Mouse (Mus musculus) hindbrain, embryonic 13.5 days (tissue): ENCODE measurements around the gene Atp5d. TPM values are rescaled to one million over a fixed set of nuclear protein-coding genes. Genes with fewer than 3 reads are reported as not detected.

Source experiments
- ATAC-seq: fragments of 200-750 bp; cut with Nextera tagmentation; 2 replicates; pipeline ENCODE4 v1.8.0; 2017; ENCODE audit warnings: moderate TSS enrichment; ENCODE audit not compliant: low FRiP score
- H3K27ac ChIP-seq: fragments of 300-500 bp; sonication (generic); 2 replicates; pipeline ENCODE4 v1.5.1; 2015; ENCODE audit warnings: inconsistent platforms, mild to moderate bottlenecking, moderate library complexity
- H3K27me3 ChIP-seq: fragments of 300-500 bp; sonication (generic); 2 replicates; pipeline ENCODE4 v1.6.1; 2015; ENCODE audit warnings: mild to moderate bottlenecking, inconsistent platforms
- H3K36me3 ChIP-seq: fragments of 300-500 bp; sonication (generic); 2 replicates; pipeline ENCODE4 v1.6.1; 2015; ENCODE audit warnings: mild to moderate bottlenecking, inconsistent platforms
- H3K4me1 ChIP-seq: fragments of 300-500 bp; sonication (generic); replicated peaks from 2 replicates; pipeline ENCODE4 v1.6.1; 2015; ENCODE audit warnings: inconsistent platforms
- H3K4me2 ChIP-seq: fragments of 300-500 bp; sonication (generic); 2 replicates; pipeline ENCODE4 v1.6.1; 2015; ENCODE audit warnings: inconsistent platforms, mild to moderate bottlenecking, moderate library complexity
- H3K4me3 ChIP-seq: fragments of 300-500 bp; sonication (generic); 2 replicates; pipeline ENCODE4 v1.5.1; 2015; ENCODE audit warnings: mild to moderate bottlenecking, inconsistent platforms
- H3K9ac ChIP-seq: fragments of 300-500 bp; sonication (generic); 2 replicates; pipeline ENCODE4 v1.6.1; 2015; ENCODE audit warnings: mild to moderate bottlenecking, inconsistent platforms
- H3K9me3 ChIP-seq: fragments of 300-500 bp; sonication (generic); 2 replicates; pipeline ENCODE4 v1.6.1; 2016; ENCODE audit warnings: inconsistent platforms
- WGBS: fragments of 180-500 bp; shearing (Covaris S2); methylation state at CpG from one replicate; pipeline ENCODE4 v1.1.7; 2015; 5-methylcytosine and 5-hydroxymethylcytosine counted together
- polyA plus RNA-seq: library from polyadenylated mRNA; unstranded; fragments of >200 nt; fragmentation: Nextera tagmentation; extraction: Ambion mirVana; gene quantifications from 2 replicates; pipeline ENCODE4 v1.2.1, GENCODE M21; 2015

Atp5d gene
- polyA plus RNA-seq, 1 experiment from 2014 or later: 449 TPM

DNA sequence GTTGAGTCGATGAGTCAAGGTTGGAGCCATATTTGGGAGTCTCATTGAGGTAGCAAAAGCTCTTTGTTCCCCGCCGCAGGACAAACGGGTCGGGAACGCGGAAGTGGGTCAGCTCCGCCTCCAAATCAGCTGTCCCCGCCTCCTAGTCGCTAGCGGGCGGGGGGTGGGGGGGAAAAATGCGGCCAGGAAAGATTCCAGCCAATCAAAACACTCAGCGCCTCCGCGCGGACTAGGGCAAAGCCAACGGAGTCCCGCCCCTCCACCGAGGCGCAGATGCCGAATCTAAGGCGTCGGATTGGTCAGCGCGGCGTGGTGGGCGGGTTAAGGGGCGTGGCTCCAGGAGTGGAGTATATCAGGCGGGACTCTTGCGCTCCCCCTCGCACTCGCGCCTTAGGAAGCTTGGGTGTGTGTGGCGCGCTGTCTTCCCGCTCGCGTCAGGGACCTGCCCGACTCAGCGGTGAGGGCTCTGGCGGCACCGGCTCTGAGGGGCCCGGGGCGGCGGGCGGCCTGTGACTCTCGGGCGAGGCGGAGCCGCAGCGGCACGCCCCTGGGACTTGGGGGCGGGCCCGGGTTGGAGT is 29.1 kb downstream of the Atp5d start:
- no peaks in the 10 kb centered on the region for H3K9me3 ChIP-seq
- peak overlapping the region; percentile 100 for H3K27ac ChIP-seq
- H3K4me1 ChIP-seq: peaks cover 73% of the 10 kb centered on the region
- peak overlapping the region; percentile 100 for H3K9ac ChIP-seq
- peak; percentile 90 for ATAC-seq
- peak overlapping the region; percentile 91 for H3K4me3 ChIP-seq
- H3K4me2 ChIP-seq: peak overlapping the region; percentile 74
- 0 out of 2 replicates have a peak, but pooled peaks cover 5% of the 10 kb centered on the region for H3K27me3 ChIP-seq
- WGBS: under 1% methylated on average over 55 of the region's 55 CpGs
- peaks cover 28% of the 10 kb centered on the region for H3K36me3 ChIP-seq

- Histone ChIP-seq H3K36me3 (peaks cover 28% of the 10 kb centered on the region), H3K27me3 (0 out of 2 replicates have a peak, but pooled peaks cover under 1% of the 10 kb centered on the region), H3K4me1 (peaks cover 77% of the 10 kb centered on the region), H3K9ac (peak overlapping the region; percentile 100), H3K4me3 (peak overlapping the region; percentile 91), H3K4me2 (peak overlapping the region; percentile 74), H3K27ac (peak overlapping the region; percentile 100), H3K9me3 (no peaks in the 10 kb centered on the region)
- WGBS: under 1% methylated on average over 42 of the region's 48 CpGs
- ATAC-seq: peak; percentile 38
Observed at GRCm38 (mm10) chr10:80168038-80168661, 29.7 kb downstream of the Atp5d start.

DNA sequence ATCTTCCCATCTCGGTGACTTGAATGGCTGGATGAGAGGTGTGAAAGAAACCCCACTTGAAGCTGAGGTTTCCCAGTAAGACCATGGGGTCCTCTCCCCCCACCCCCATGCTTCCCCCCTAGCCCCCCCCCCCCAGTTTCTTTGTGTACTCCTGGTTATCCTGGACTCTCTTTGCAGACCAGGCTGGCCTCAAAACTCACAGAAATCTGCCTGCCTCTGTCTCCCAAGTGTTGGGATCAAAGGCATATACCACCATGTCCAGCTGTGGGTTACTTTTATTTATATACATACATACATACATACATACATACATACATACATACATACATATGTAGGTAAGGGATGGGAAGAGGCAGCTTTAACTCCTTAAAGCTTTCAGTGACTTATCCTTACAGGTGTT is 30.6 kb downstream of the Atp5d start:
- Histone ChIP-seq H3K4me3 (peak overlapping the region; percentile 91), H3K27ac (peak overlapping the region; percentile 100)

GRCm38 (mm10) chr10:80169651-80170050 is 31.2 kb downstream of the Atp5d start:
- Histone ChIP-seq H3K4me3 (peak overlapping the region; percentile 91; the same call in 1 of the 2 replicates), H3K27ac (no peak overlapping the region), H3K4me2 (no peak overlapping the region; the same call in 1 of the 2 replicates), H3K9me3 (no peaks in the 10 kb centered on the region), H3K36me3 (peaks cover 30% of the 10 kb centered on the region), H3K9ac (peak overlapping the region; percentile 100), H3K27me3 (no peaks in the 10 kb centered on the region), H3K4me1 (peaks cover 73% of the 10 kb centered on the region)
- no peak for ATAC-seq
- WGBS: 95% methylated on average over 7 of the region's 7 CpGs

More for the DNA sequence above, 30.6 kb downstream of the Atp5d start:
- H3K27me3 ChIP-seq: no peaks in the 10 kb centered on the region
- WGBS: 65% methylated on average over 1 of the region's 1 CpGs
- peak overlapping the region; percentile 100 for H3K9ac ChIP-seq
- H3K4me1 ChIP-seq: peaks cover 77% of the 10 kb centered on the region
- ATAC-seq: no peak
- H3K9me3 ChIP-seq: no peaks in the 10 kb centered on the region
- H3K36me3 ChIP-seq: peaks cover 28% of the 10 kb centered on the region
- peak overlapping the region; percentile 74 for H3K4me2 ChIP-seq

- ATAC-seq: no peak
- Histone ChIP-seq H3K27me3 (no peaks in the 10 kb centered on the region), H3K4me1 (peaks cover 73% of the 10 kb centered on the region), H3K27ac (0 out of 2 replicates have a peak overlapping the region, but pooled peaks have one; percentile 18), H3K4me2 (peak overlapping the region; percentile 15; the same call in 1 of the 2 replicates), H3K9me3 (no peaks in the 10 kb centered on the region), H3K9ac (peak overlapping the region; percentile 51), H3K36me3 (peaks cover 33% of the 10 kb centered on the region), H3K4me3 (peak overlapping the region; percentile 4; the same call in 1 of the 2 replicates)
- WGBS: 98% methylated on average over 16 of the region's 16 CpGs
Observed at GRCm38 (mm10) chr10:80170052-80170451, 31.6 kb downstream of the Atp5d start.

GRCm38 (mm10) chr10:80170601-80171021 is 32.2 kb downstream of the Atp5d start:
- no peak overlapping the region for H3K4me3 ChIP-seq
- H3K27ac ChIP-seq: 0 out of 2 replicates have a peak overlapping the region, but pooled peaks have one; percentile 18
- H3K4me1 ChIP-seq: peaks cover 69% of the 10 kb centered on the region
- peak overlapping the region; percentile 15; the same call in 1 of the 2 replicates for H3K4me2 ChIP-seq
- no peaks in the 10 kb centered on the region for H3K9me3 ChIP-seq
- H3K9ac ChIP-seq: peak overlapping the region; percentile 51
- H3K36me3 ChIP-seq: peaks cover 33% of the 10 kb centered on the region
- H3K27me3 ChIP-seq: no peaks in the 10 kb centered on the region
- ATAC-seq: no peak
- 97% methylated on average over 19 of the region's 19 CpGs for WGBS

GRCm38 (mm10) chr10:80171252-80171651 is 32.8 kb downstream of the Atp5d start:
- peaks cover 33% of the 10 kb centered on the region for H3K36me3 ChIP-seq
- peak overlapping the region; percentile 71; the same call in 1 of the 2 replicates for H3K9ac ChIP-seq
- peaks cover 69% of the 10 kb centered on the region for H3K4me1 ChIP-seq
- no peak for ATAC-seq
- H3K27ac ChIP-seq: peak overlapping the region; percentile 93; the same call in 1 of the 2 replicates
- 0 out of 2 replicates have a peak overlapping the region, but pooled peaks have one; percentile 7 for H3K4me3 ChIP-seq
- WGBS: 92% methylated on average over 15 of the region's 15 CpGs
- H3K4me2 ChIP-seq: no peak overlapping the region
- H3K27me3 ChIP-seq: no peaks in the 10 kb centered on the region
- no peaks in the 10 kb centered on the region for H3K9me3 ChIP-seq

- peak overlapping the region; percentile 47; the same call in 1 of the 2 replicates for H3K4me3 ChIP-seq
- H3K4me2 ChIP-seq: peak overlapping the region; percentile 61
- peak overlapping the region; percentile 71 for H3K9ac ChIP-seq
- WGBS: 80% methylated on average over 45 of the region's 45 CpGs
- H3K4me1 ChIP-seq: peaks cover 64% of the 10 kb centered on the region
- H3K36me3 ChIP-seq: peaks cover 33% of the 10 kb centered on the region
- H3K27ac ChIP-seq: peak overlapping the region; percentile 93
- no peaks in the 10 kb centered on the region for H3K27me3 ChIP-seq
- H3K9me3 ChIP-seq: no peaks in the 10 kb centered on the region
- ATAC-seq: no peak
Observed at GRCm38 (mm10) chr10:80171760-80172526, 33.5 kb downstream of the Atp5d start.

DNA sequence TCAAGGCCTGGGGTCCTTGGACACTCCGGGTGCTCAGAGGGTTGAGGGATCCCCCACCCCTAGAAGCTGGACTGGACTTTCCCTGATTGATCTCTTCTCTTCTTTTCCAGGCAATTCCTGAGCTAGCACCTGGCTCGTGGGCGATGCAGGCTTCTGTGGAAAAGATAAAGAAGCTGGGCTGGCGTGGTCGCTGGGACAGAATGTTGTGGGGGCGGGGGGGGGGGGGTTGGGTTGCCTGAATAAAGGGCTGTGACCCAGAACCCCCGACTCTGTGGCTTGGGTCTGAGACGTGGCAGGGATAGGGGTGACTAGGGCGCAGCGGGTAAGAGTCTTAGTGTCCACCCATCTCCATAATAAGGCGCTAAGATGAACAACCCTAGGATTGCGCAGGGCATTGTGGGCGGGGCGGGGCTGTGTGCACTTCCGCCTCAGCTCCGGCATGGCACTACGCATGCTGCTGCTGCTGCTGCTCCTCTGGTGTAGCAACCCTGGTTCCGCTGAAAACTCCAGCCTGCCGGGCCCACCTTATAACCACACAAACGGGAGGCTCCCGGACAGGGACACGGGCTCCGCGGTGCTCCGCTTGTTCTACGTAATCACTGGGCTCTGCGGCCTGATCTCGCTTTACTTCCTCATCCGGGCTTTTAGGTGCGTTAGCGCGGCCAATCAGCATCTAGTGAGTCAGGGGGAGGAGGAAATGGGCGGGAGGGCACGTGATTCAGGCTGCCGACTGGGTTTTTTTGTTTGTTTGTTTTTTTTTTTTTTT is 34.3 kb downstream of the Atp5d start, which contains the start of gene 1600002K03Rik:
Gene 1600002K03Rik (plus strand): TSS at position 418 of the 766 bp plus-strand sequence.
- H3K36me3 ChIP-seq: peaks cover 33% of the 10 kb centered on the region
- H3K27ac ChIP-seq: peak within 1 kb of the TSS; percentile 93
- H3K9me3 ChIP-seq: no peaks in the 10 kb centered on the region
- peaks cover 62% of the 10 kb centered on the region for H3K4me1 ChIP-seq
- WGBS: 7% methylated on average over 35 of the region's 35 CpGs
- H3K4me2 ChIP-seq: peak within 1 kb of the TSS; percentile 61
- no peaks in the 10 kb centered on the region for H3K27me3 ChIP-seq
- H3K9ac ChIP-seq: peak within 1 kb of the TSS; percentile 71
- H3K4me3 ChIP-seq: peak within 1 kb of the TSS; percentile 47
- ATAC-seq: peak; percentile 75

DNA sequence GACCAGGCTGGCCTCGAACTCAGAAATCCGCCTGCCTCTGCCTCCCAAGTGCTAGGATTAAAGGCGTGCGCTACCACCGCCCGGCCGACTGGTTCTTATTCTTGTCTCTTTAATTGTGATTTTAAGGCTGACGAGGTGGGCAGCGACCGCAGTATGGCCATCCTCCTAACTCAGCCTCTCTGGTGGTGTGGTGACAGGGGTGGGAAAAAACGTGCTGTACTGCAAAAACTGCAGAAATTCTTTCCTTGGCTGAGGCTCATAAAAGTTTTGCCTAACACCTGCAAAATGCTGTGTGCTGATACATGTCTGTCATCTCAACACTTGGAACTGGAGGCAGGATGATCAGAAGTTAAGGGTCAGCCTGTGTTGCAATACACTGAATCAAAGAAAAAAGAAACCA is 34.9 kb downstream of the Atp5d start:
- Histone ChIP-seq H3K27ac (peak overlapping the region; percentile 93), H3K9me3 (no peaks in the 10 kb centered on the region), H3K4me2 (peak overlapping the region; percentile 61), H3K27me3 (no peaks in the 10 kb centered on the region), H3K36me3 (peaks cover 33% of the 10 kb centered on the region), H3K4me3 (peak overlapping the region; percentile 47), H3K9ac (peak overlapping the region; percentile 68), H3K4me1 (peaks cover 64% of the 10 kb centered on the region)
- 15% methylated on average over 11 of the region's 11 CpGs for WGBS
- no peak for ATAC-seq

- Histone ChIP-seq H3K9ac (peak overlapping the region; percentile 43; the same call in 1 of the 2 replicates), H3K4me2 (no peak overlapping the region), H3K4me1 (peaks cover 60% of the 10 kb centered on the region), H3K27me3 (no peaks in the 10 kb centered on the region), H3K4me3 (no peak overlapping the region), H3K27ac (0 out of 2 replicates have a peak overlapping the region, but pooled peaks have one; percentile 5), H3K36me3 (peaks cover 33% of the 10 kb centered on the region), H3K9me3 (no peaks in the 10 kb centered on the region)
- no peak for ATAC-seq
- WGBS: 88% methylated on average over 10 of the region's 10 CpGs
Observed at GRCm38 (mm10) chr10:80173955-80174640, 35.7 kb downstream of the Atp5d start.
